Mouse (Mus musculus) liver, embryonic 16.5 days (tissue): Measurements from ENCODE around the gene Mycbp. TPM values are rescaled to one million over a fixed set of nuclear protein-coding genes. Genes with fewer than 3 reads are reported as not detected.

ENCODE experiments used
- ATAC-seq: fragments of 200-750 bp; cut with Nextera tagmentation; 2 replicates; pipeline ENCODE4 v1.8.0; 2017; ENCODE audit warnings: low read depth, mild to moderate bottlenecking, moderate number of reproducible peaks, moderate library complexity
- H3K27ac ChIP-seq: fragments of 300-500 bp; sonication (generic); 2 replicates; pipeline ENCODE4 v1.5.1; 2014; ENCODE audit warnings: mild to moderate bottlenecking, low read length
- H3K27me3 ChIP-seq: fragments of 300-500 bp; sonication (generic); 2 replicates; pipeline ENCODE4 v1.6.1; 2014; ENCODE audit warnings: low read depth, low read length, mixed read lengths; ENCODE audit not compliant: control insufficient read depth, insufficient read depth
- H3K36me3 ChIP-seq: fragments of 300-500 bp; sonication (generic); 2 replicates; pipeline ENCODE4 v1.6.1; 2014; ENCODE audit warnings: mild to moderate bottlenecking; ENCODE audit not compliant: control insufficient read depth, insufficient read depth
- H3K4me1 ChIP-seq: fragments of 300-500 bp; sonication (generic); 2 replicates; pipeline ENCODE4 v1.6.1; 2014; ENCODE audit warnings: low read depth, low read length, mixed read lengths; ENCODE audit not compliant: control insufficient read depth
- H3K4me2 ChIP-seq: fragments of 300-500 bp; sonication (generic); 2 replicates; pipeline ENCODE4 v1.6.1; 2014; ENCODE audit warnings: low read depth, low read length, mixed read lengths
- H3K4me3 ChIP-seq: fragments of 300-500 bp; sonication (generic); 2 replicates; pipeline ENCODE4 v1.5.1; 2014; ENCODE audit warnings: low read depth, mild to moderate bottlenecking, low read length
- H3K9ac ChIP-seq: fragments of 300-500 bp; sonication (generic); 2 replicates; pipeline ENCODE4 v1.6.1; 2014; ENCODE audit warnings: low read depth, low read length
- H3K9me3 ChIP-seq: fragments of 300-500 bp; sonication (generic); replicated peaks from 2 replicates; pipeline ENCODE4 v1.6.1; 2016; ENCODE audit warnings: low read length; ENCODE audit not compliant: control insufficient read depth
- WGBS: fragments of 180-500 bp; shearing (Covaris S2); extraction: QIAGEN DNeasy Blood & Tissue Kit; methylation state at CpG from one replicate; pipeline ENCODE4 v1.1.7; 2014; ENCODE audit not compliant: insufficient replicate concordance; 5-methylcytosine and 5-hydroxymethylcytosine counted together
- polyA plus RNA-seq: library from polyadenylated mRNA; unstranded; fragments of >200 nt; fragmentation: Nextera tagmentation; extraction: Ambion mirVana; gene quantifications from 2 replicates; pipeline ENCODE4 v1.2.1, GENCODE M21; 2015

Gene Mycbp
- polyA plus RNA-seq, result 41.6 and 47.0 TPM in 2 replicates

DNA sequence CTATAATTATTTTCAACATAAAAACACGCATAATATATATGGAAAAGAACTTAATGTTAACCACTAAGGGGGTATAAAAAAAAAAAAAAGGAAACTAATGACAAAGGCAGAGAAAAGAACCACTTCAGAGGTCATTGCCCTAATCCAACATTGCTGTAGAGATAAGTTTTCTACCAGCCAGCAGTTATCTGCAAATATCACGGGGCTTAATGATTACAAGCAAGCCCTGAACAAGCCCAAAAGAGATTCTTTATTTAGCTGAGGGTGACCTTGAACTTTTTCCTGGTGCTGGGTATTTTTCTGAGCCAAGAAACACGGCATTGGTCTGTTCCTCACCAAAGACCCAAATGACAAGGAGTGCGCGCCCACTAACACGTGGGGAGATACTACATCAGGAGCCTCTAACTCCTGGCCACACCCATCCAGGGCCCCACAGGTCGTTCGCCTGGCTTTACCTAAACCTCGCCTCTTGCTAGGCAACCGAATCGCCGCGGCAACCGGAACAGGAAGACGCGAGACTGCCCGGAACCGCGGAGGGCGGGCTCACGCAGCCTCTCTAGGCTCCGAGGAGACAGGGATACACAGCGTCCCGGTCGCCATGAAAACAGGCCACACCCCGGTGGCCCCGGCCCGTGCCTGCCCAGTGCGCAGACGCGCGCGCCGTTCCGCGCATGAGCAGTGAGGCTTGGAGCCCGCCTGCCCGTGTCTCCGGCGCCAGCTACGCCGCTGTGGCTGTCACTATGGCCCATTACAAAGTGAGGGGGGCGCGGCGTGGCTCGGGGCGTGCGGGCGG, at the start of gene Mycbp:
Mycbp (plus strand) TSS at position 500 of the 793 bp plus-strand sequence.
- peak within 1 kb of the TSS; percentile 93 for H3K9ac ChIP-seq
- peak within 1 kb of the TSS; percentile 95 for H3K4me2 ChIP-seq
- peak within 1 kb of the TSS; percentile 94 for H3K4me3 ChIP-seq
- no peaks in the 10 kb centered on the region for H3K36me3 ChIP-seq
- no peaks in the 10 kb centered on the region for H3K27me3 ChIP-seq
- peak; percentile 99 for ATAC-seq
- peaks cover 14% of the 10 kb centered on the region for H3K4me1 ChIP-seq
- no peaks in the 10 kb centered on the region for H3K9me3 ChIP-seq
- WGBS, result 1% methylated on average over 49 of the region's 49 CpGs
- peak within 1 kb of the TSS; percentile 87 for H3K27ac ChIP-seq

DNA sequence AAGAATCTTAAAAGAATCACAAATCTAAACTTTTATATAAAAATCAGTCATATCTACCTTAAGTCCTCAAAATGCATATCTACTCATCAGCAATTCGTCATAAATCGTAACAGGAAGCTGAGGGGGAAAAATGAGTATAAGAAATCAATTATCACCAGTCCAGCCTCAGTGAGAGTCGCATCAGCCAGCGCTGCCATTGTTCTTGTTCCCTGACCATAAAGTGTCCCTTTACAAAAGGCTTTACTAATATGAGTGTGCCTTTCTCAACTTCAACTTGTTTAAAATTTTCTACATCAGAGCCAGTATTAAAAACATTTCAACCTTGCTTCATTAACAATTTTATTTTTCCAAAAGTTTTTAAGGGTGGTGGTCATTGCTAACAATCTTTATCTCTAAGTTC, 47.7 kb upstream of the Mycbp start:
- 52% methylated on average over 4 of the region's 4 CpGs for WGBS
- no peaks in the 10 kb centered on the region for H3K27me3 ChIP-seq

DNA sequence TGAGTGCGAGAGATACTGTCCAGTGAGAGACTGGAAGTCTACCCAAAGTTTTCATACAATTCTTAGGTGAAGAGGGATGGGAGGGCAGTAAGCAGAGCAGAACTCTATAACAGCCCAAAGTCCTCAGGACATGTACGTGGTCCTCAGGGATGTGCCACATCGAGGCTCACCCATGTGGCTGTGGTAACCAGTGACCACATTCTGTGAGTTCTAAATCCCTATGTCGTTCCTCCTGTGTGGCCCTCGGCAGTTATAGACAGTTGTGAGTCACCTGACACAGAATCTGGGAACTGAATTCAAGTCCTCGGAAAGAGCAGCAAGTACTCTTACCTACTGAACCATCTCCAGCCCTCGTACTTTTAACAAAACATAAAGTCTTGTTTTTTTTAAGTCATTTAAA, 46.5 kb upstream of the Mycbp start:
- Histone ChIP-seq H3K9me3 (no peaks in the 10 kb centered on the region), H3K36me3 (no peaks in the 10 kb centered on the region), H3K27me3 (no peaks in the 10 kb centered on the region), H3K9ac (no peak overlapping the region), H3K4me3 (no peak overlapping the region), H3K4me1 (no peaks in the 10 kb centered on the region), H3K4me2 (no peak overlapping the region), H3K27ac (no peak overlapping the region)
- ATAC-seq, result no peak
- WGBS, result 61% methylated on average over 7 of the region's 7 CpGs

More for the DNA sequence above, 47.7 kb upstream of the Mycbp start:
- H3K27ac ChIP-seq, result no peak overlapping the region
- no peak for ATAC-seq
- no peak overlapping the region for H3K4me3 ChIP-seq
- no peak overlapping the region for H3K9ac ChIP-seq
- no peaks in the 10 kb centered on the region for H3K4me1 ChIP-seq
- no peaks in the 10 kb centered on the region for H3K9me3 ChIP-seq
- no peaks in the 10 kb centered on the region for H3K36me3 ChIP-seq
- H3K4me2 ChIP-seq, result no peak overlapping the region

DNA sequence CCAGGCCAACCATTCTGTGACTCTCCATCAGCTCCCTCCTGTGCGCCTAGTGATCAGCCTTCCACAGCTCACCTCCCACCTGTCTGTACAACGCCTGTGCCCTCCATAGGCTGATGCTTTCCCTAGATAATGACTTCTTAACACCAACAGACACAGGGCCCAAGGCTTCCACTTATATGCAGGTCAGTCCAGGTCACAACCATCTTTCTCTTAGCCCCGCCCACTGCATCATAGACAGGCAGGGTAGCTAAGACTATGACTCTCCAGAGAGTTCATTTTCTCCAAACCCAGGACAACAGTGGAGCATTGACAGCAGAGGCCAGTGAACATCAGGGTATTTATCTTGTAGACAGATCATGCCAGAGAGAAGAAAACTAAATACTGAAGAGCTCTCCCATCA, 45.3 kb upstream of the Mycbp start, which contains the start of gene 4933427I04Rik:
4933427I04Rik (plus strand) TSS at position 301 of the 400 bp plus-strand sequence.
- H3K27me3 ChIP-seq, result no peaks in the 10 kb centered on the region
- H3K4me2 ChIP-seq, result no peak within 1 kb of the TSS
- ATAC-seq, result no peak
- H3K4me3 ChIP-seq, result no peak within 1 kb of the TSS
- 53% methylated on average over 3 of the region's 3 CpGs for WGBS
- no peaks in the 10 kb centered on the region for H3K36me3 ChIP-seq
- H3K27ac ChIP-seq, result no peak within 1 kb of the TSS
- no peaks in the 10 kb centered on the region for H3K4me1 ChIP-seq
- no peaks in the 10 kb centered on the region for H3K9me3 ChIP-seq
- no peak within 1 kb of the TSS for H3K9ac ChIP-seq

DNA sequence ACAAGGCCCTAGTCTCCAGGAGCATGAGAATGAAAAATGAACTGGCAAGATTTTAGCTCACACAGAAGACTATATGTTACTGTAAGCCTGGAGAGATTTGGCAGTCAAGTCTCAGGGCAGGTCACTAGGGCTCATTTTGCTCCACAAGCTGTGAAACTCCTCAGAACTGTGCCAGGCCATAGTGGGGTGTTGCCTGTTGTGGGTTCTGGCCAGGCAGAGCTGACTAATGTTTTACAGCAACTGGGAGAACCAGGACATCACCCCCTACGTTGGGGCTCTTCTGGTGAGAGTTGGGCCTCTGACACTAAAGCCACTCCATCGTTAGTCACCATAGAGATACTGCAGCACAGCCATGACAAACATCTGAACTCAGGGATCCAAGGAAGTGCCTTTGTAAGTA, 44.8 kb upstream of the Mycbp start:
- H3K4me1 ChIP-seq, result no peaks in the 10 kb centered on the region
- ATAC-seq, result no peak
- 31% methylated on average over 2 of the region's 2 CpGs for WGBS
- no peak overlapping the region for H3K9ac ChIP-seq
- no peaks in the 10 kb centered on the region for H3K27me3 ChIP-seq
- H3K4me3 ChIP-seq, result no peak overlapping the region
- H3K4me2 ChIP-seq, result no peak overlapping the region
- no peaks in the 10 kb centered on the region for H3K9me3 ChIP-seq
- H3K27ac ChIP-seq, result no peak overlapping the region
- no peaks in the 10 kb centered on the region for H3K36me3 ChIP-seq

DNA sequence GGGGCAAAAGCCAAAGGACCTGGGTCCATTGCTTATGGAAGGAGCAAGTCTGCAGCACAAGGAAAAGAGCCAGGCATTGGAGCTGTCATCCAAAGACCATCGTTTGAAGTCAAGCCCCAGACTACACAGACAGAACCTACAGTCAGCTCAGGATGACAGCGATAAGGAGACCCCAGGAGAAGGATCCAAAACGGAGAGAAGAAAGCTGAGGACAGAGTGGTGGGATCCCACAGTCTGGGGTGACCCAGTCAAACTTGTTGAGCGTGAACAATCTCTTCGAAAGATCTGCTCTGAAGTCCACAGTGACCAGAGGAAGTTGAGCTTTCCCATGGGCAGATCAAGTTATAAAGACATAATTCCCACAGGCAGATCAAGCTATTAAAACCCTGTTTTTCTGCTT, 44.0 kb upstream of the Mycbp start:
- Histone ChIP-seq H3K4me2 (no peak overlapping the region), H3K9ac (no peak overlapping the region), H3K27me3 (no peaks in the 10 kb centered on the region), H3K9me3 (no peaks in the 10 kb centered on the region), H3K4me1 (no peaks in the 10 kb centered on the region), H3K4me3 (no peak overlapping the region), H3K36me3 (no peaks in the 10 kb centered on the region), H3K27ac (no peak overlapping the region)
- WGBS, result 63% methylated on average over 5 of the region's 5 CpGs
- no peak for ATAC-seq

DNA sequence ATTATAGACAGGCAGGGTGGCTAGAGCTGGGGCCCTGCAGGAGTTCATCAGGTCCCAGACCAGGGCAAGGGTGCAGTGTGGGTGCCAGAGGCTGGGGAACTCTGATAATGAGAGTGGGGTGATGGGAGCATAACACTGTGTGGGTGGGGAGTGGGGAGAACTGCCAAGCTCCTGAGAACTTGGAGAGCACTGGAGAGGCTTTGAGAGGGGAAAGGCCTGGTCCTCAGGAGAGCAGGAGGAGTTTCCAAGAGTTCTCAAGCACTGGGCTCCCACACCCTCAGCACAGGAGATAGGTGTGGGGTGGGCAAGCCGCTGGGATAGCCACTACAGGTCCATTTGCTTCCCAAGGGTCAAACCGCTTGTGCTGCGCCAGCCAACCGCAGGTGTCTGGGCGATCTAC, 10.9 kb upstream of the Mycbp start:
- Histone ChIP-seq H3K4me1 (no peaks in the 10 kb centered on the region), H3K9me3 (no peaks in the 10 kb centered on the region), H3K36me3 (no peaks in the 10 kb centered on the region), H3K27me3 (no peaks in the 10 kb centered on the region), H3K4me2 (no peak overlapping the region), H3K9ac (no peak overlapping the region), H3K27ac (no peak overlapping the region), H3K4me3 (no peak overlapping the region)
- ATAC-seq, result no peak
- WGBS, result 82% methylated on average over 5 of the region's 5 CpGs

DNA sequence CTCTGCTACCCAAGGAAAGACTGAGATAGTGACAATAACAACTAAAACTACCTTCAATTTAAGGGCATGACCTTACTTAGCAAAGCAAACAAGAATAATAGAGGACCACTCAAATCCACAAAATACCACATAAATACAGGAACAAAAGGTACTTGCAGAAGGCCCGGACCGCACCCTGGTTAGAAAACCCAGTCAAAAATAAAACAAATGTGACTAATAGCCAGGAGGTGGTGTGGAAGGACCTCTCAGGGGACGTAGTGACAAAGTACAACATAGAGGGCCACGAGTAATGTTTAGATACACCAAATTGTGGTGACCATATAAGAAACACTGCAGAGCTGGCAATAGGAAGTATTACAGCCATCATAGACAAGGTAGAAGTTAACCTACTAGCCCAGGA, 10.3 kb upstream of the Mycbp start:
- no peak overlapping the region for H3K4me2 ChIP-seq
- H3K9me3 ChIP-seq, result no peaks in the 10 kb centered on the region
- no peaks in the 10 kb centered on the region for H3K36me3 ChIP-seq
- ATAC-seq, result no peak
- no peak overlapping the region for H3K9ac ChIP-seq
- H3K4me3 ChIP-seq, result no peak overlapping the region
- WGBS, result 75% methylated on average over 4 of the region's 4 CpGs
- H3K27me3 ChIP-seq, result no peaks in the 10 kb centered on the region
- no peaks in the 10 kb centered on the region for H3K4me1 ChIP-seq
- H3K27ac ChIP-seq, result no peak overlapping the region

DNA sequence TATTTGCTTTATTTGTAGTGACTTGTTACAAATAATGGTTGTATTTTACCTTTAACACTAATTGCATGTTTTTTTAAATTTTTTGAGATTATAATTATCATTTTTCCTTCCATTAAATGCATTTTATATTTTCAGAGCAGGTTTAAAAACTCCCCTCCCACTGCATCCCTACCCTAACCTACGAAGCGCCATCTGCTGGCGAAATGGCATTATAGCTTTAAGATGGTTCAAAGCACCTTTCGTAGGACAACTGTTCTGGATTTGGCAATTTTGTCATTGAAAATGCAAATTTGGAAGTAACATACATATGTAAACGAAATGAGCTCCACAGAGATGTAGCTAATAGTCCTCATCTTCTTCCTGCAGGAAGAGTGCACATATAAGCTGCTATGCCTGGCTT, 5.9 kb upstream of the Mycbp start:
- no peaks in the 10 kb centered on the region for H3K27me3 ChIP-seq
- H3K27ac ChIP-seq, result no peak overlapping the region
- H3K36me3 ChIP-seq, result no peaks in the 10 kb centered on the region
- H3K9ac ChIP-seq, result no peak overlapping the region
- 15% methylated on average over 5 of the region's 5 CpGs for WGBS
- no peak for ATAC-seq
- no peak overlapping the region for H3K4me3 ChIP-seq
- H3K4me2 ChIP-seq, result no peak overlapping the region
- H3K9me3 ChIP-seq, result no peaks in the 10 kb centered on the region
- H3K4me1 ChIP-seq, result peaks cover 4% of the 10 kb centered on the region
